Mouse (Mus musculus) E14TG2a.4 (cell line): Measurements from ENCODE around the gene Csdc2.
A peak's percentile ranks its signal among the peaks of the same experiment; 100 is the strongest.
"Not testable (repeated sequence)": the region's sequence is repeated elsewhere in the genome, so short reads cannot be mapped to it uniquely, and the experiment has no call there.

Experiments
- H3K27me3 ChIP-seq: 2 replicates; pipeline ENCODE4 v1.6.1; 2014; ENCODE audit warnings: low read length, control low read depth; ENCODE audit not compliant: insufficient read depth
- H3K36me3 ChIP-seq: 2 replicates; pipeline ENCODE4 v1.6.1; 2014; ENCODE audit warnings: low read length, control low read depth; ENCODE audit not compliant: insufficient read depth
- H3K4me1 ChIP-seq: replicated peaks from 2 replicates; pipeline ENCODE4 v1.6.1; 2014; ENCODE audit warnings: low read depth, low read length, control low read depth
- H3K4me3 ChIP-seq: replicated peaks from 2 replicates; pipeline ENCODE4 v1.5.1; 2014; ENCODE audit warnings: mild to moderate bottlenecking, low read length
- H3K9me3 ChIP-seq: 2 replicates; pipeline ENCODE4 v1.6.1; 2014; ENCODE audit warnings: low read length, control low read depth
- CTCF ChIP-seq: conservative IDR thresholded peaks from 2 replicates; pipeline ENCODE4 v1.5.1; 2014; ENCODE audit warnings: low read length
- NANOG ChIP-seq: IDR thresholded peaks from 2 replicates; pipeline ENCODE4 v1.6.1; 2014; ENCODE audit warnings: borderline replicate concordance, low read length, mixed read lengths
- POU5F1 ChIP-seq: IDR thresholded peaks from 2 replicates; pipeline ENCODE4 v1.6.1; 2014; ENCODE audit warnings: low read length, borderline replicate concordance

Gene Csdc2

GRCm38 (mm10) chr15:81966062-81966829, 29.7 kb downstream of the Csdc2 start:
- TF ChIP-seq NANOG (no peak), POU5F1 (no peak), CTCF (no peak)
- peaks cover 56% of the 10 kb centered on the region for H3K4me1 ChIP-seq
- peaks cover 30% of the 10 kb centered on the region for H3K9me3 ChIP-seq
- H3K4me3 ChIP-seq = peak overlapping the region; percentile 39; the same call in 1 of the 2 replicates
- H3K36me3 ChIP-seq = no peaks in the 10 kb centered on the region
- no peaks in the 10 kb centered on the region for H3K27me3 ChIP-seq

- Histone ChIP-seq H3K4me1 (peaks cover 49% of the 10 kb centered on the region), H3K4me3 (peak overlapping the region; percentile 3; the same call in 1 of the 2 replicates), H3K36me3 (no peaks in the 10 kb centered on the region), H3K9me3 (peaks cover 42% of the 10 kb centered on the region), H3K27me3 (no peaks in the 10 kb centered on the region)
- TF ChIP-seq NANOG (no peak), POU5F1 (no peak), CTCF (no peak)
Observed at GRCm38 (mm10) chr15:81967821-81968220, 31.3 kb downstream of the Csdc2 start.

GRCm38 (mm10) chr15:81968447-81968846, 31.9 kb downstream of the Csdc2 start:
- peaks cover 47% of the 10 kb centered on the region for H3K9me3 ChIP-seq
- H3K36me3 ChIP-seq = no peaks in the 10 kb centered on the region; the same call in 1 of the 2 replicates
- peak overlapping the region; percentile 3 for H3K4me3 ChIP-seq
- TF ChIP-seq CTCF = no peak
- TF ChIP-seq NANOG = no peak
- TF ChIP-seq POU5F1 = no peak
- no peaks in the 10 kb centered on the region for H3K27me3 ChIP-seq
- H3K4me1 ChIP-seq = peaks cover 49% of the 10 kb centered on the region

GRCm38 (mm10) chr15:81969173-81969572, 32.6 kb downstream of the Csdc2 start:
- TF ChIP-seq NANOG = 0 out of 2 replicates have a peak, but pooled peaks have one; percentile 36
- no peak for TF ChIP-seq POU5F1
- no peak for TF ChIP-seq CTCF
- peaks cover 50% of the 10 kb centered on the region for H3K9me3 ChIP-seq
- H3K4me3 ChIP-seq = peak overlapping the region; percentile 3
- no peaks in the 10 kb centered on the region; the same call in 1 of the 2 replicates for H3K36me3 ChIP-seq
- H3K4me1 ChIP-seq = peaks cover 47% of the 10 kb centered on the region
- H3K27me3 ChIP-seq = no peaks in the 10 kb centered on the region

GRCm38 (mm10) chr15:81969635-81970034, 33.1 kb downstream of the Csdc2 start:
- TF ChIP-seq NANOG = peak; percentile 4; the same call in 1 of the 2 replicates
- not testable (repeated sequence) for H3K4me3 ChIP-seq, H3K36me3 ChIP-seq, H3K27me3 ChIP-seq
- Histone ChIP-seq H3K9me3 (peaks cover 54% of the 10 kb centered on the region), H3K4me1 (peaks cover 42% of the 10 kb centered on the region)

- H3K27me3 ChIP-seq, H3K36me3 ChIP-seq, H3K4me3 ChIP-seq: not testable (repeated sequence)
- 0 out of 2 replicates have a peak, but pooled peaks have one; percentile 11 for TF ChIP-seq NANOG
- H3K4me1 ChIP-seq = peaks cover 34% of the 10 kb centered on the region
- H3K9me3 ChIP-seq = peaks cover 63% of the 10 kb centered on the region
Observed at GRCm38 (mm10) chr15:81970498-81970897, 33.9 kb downstream of the Csdc2 start.

GRCm38 (mm10) chr15:81975156-81975555, 38.6 kb downstream of the Csdc2 start:
- not testable (repeated sequence) for H3K27me3 ChIP-seq, H3K36me3 ChIP-seq, H3K4me3 ChIP-seq, H3K4me1 ChIP-seq
- H3K9me3 ChIP-seq = peaks cover 62% of the 10 kb centered on the region

- Histone ChIP-seq H3K4me1 (peaks cover 15% of the 10 kb centered on the region), H3K27me3 (no peaks in the 10 kb centered on the region), H3K9me3 (peaks cover 21% of the 10 kb centered on the region), H3K4me3 (peak within 1 kb of the TSS; percentile 62), H3K36me3 (no peaks in the 10 kb centered on the region)
- TF ChIP-seq POU5F1 (no peak), NANOG (no peak), CTCF (no peak)
Observed at GRCm38 (mm10) chr15:81980321-81980720, 43.8 kb downstream of the Csdc2 start, which contains the start of gene 1700029P11Rik. Gene 1700029P11Rik, plus strand, starts transcription at chr15:81980540.

GRCm38 (mm10) chr15:81982173-81982572, 45.6 kb downstream of the Csdc2 start:
- H3K36me3 ChIP-seq = no peaks in the 10 kb centered on the region
- H3K9me3 ChIP-seq = peaks cover 3% of the 10 kb centered on the region; the same call in 1 of the 2 replicates
- TF ChIP-seq NANOG (no peak), CTCF (no peak), POU5F1 (no peak)
- peaks cover 22% of the 10 kb centered on the region for H3K4me1 ChIP-seq
- H3K27me3 ChIP-seq = no peaks in the 10 kb centered on the region
- H3K4me3 ChIP-seq = no peak overlapping the region
